Mouse (Mus musculus) hindbrain, postnatal 0 days (tissue): ENCODE measurements at regions not wholly inside any gene's neighbourhood (a gene's known extent, or its start where the extent isn't known, plus 50 kb on each side); places are given as distances from the start of the nearest gene placed in this dataset.
"Not testable (repeated sequence)": the region's sequence is repeated elsewhere in the genome, so short reads cannot be mapped to it uniquely, and the experiment has no call there.

Source experiments
- ATAC-seq: fragments of 200-750 bp; cut with Nextera tagmentation; 2 replicates; pipeline ENCODE4 v1.8.0; 2017; ENCODE audit warnings: mild to moderate bottlenecking, moderate TSS enrichment, moderate library complexity
- DNase-seq: peaks from one replicate; pipeline ENCODE4 v3.0.0-alpha.2; 2015; ENCODE audit warnings: low spot score
- H3K27ac ChIP-seq: fragments of 300-500 bp; sonication (generic); 2 replicates; pipeline ENCODE4 v1.5.1; 2014; ENCODE audit warnings: mild to moderate bottlenecking
- H3K27me3 ChIP-seq: fragments of 300-500 bp; sonication (generic); 2 replicates; pipeline ENCODE4 v1.6.1; 2014; ENCODE audit warnings: low read length, mixed read lengths; ENCODE audit not compliant: insufficient read depth
- H3K36me3 ChIP-seq: fragments of 300-500 bp; sonication (generic); 2 replicates; pipeline ENCODE4 v1.6.1; 2014; ENCODE audit warnings: low read length, mixed read lengths; ENCODE audit not compliant: insufficient read depth
- H3K4me1 ChIP-seq: fragments of 300-500 bp; sonication (generic); 2 replicates; pipeline ENCODE4 v1.6.1; 2014; ENCODE audit warnings: antibody characterized with exemption, low read length, mixed read lengths; ENCODE audit not compliant: insufficient read depth
- H3K4me2 ChIP-seq: fragments of 300-500 bp; sonication (generic); 2 replicates; pipeline ENCODE4 v1.6.1; 2014; ENCODE audit warnings: low read depth, mild to moderate bottlenecking, low read length, moderate library complexity, mixed read lengths
- H3K4me3 ChIP-seq: fragments of 300-500 bp; sonication (generic); 2 replicates; pipeline ENCODE4 v1.5.1; 2014; ENCODE audit warnings: low read length
- H3K9ac ChIP-seq: fragments of 300-500 bp; sonication (generic); replicated peaks from 2 replicates; pipeline ENCODE4 v1.6.1; 2014; ENCODE audit warnings: mild to moderate bottlenecking, low read length, moderate library complexity, mixed read lengths
- H3K9me3 ChIP-seq: fragments of 300-500 bp; sonication (generic); 2 replicates; pipeline ENCODE4 v1.6.1; 2016; ENCODE audit warnings: low read length, mixed read lengths
- CTCF ChIP-seq: IDR thresholded peaks from 2 replicates; pipeline ENCODE4 v1.5.1; 2016; ENCODE audit warnings: antibody characterized with exemption, control low read depth, low read depth
- WGBS: fragments of 180-500 bp; shearing (Covaris S2); extraction: QIAGEN DNeasy Blood & Tissue Kit; methylation state at CpG from one replicate; pipeline ENCODE4 v1.1.7; 2014; 5-methylcytosine and 5-hydroxymethylcytosine counted together

GRCm38 (mm10) chr15:96797615-96798270 is 98.2 kb upstream of the Slc38a2 start:
- DNase-seq, result peak; percentile 64
- Histone ChIP-seq H3K9me3 (no peaks in the 10 kb centered on the region), H3K4me2 (no peak overlapping the region), H3K36me3 (no peaks in the 10 kb centered on the region), H3K9ac (no peak overlapping the region), H3K27me3 (no peaks in the 10 kb centered on the region), H3K4me3 (no peak overlapping the region), H3K4me1 (no peaks in the 10 kb centered on the region), H3K27ac (no peak overlapping the region)
- 61% methylated on average over 4 of the region's 4 CpGs for WGBS
- TF ChIP-seq CTCF, result no peak
- no peak for ATAC-seq

GRCm38 (mm10) chr15:96794177-96794719 is 94.7 kb upstream of the Slc38a2 start:
- no peak overlapping the region for H3K4me3 ChIP-seq
- TF ChIP-seq CTCF, result no peak
- no peak overlapping the region for H3K4me2 ChIP-seq
- no peaks in the 10 kb centered on the region for H3K36me3 ChIP-seq
- H3K27ac ChIP-seq, result no peak overlapping the region
- no peak overlapping the region for H3K9ac ChIP-seq
- no peaks in the 10 kb centered on the region for H3K27me3 ChIP-seq
- DNase-seq (no peak), ATAC-seq (no peak)
- no peaks in the 10 kb centered on the region for H3K9me3 ChIP-seq
- no peaks in the 10 kb centered on the region for H3K4me1 ChIP-seq
- WGBS, result 88% methylated on average over 6 of the region's 6 CpGs

- Histone ChIP-seq H3K4me3 (no peak overlapping the region), H3K27ac (no peak overlapping the region), H3K4me1 (no peaks in the 10 kb centered on the region), H3K36me3 (no peaks in the 10 kb centered on the region), H3K9me3 (no peaks in the 10 kb centered on the region), H3K27me3 (no peaks in the 10 kb centered on the region), H3K4me2 (no peak overlapping the region), H3K9ac (no peak overlapping the region)
- no peak for TF ChIP-seq CTCF
- ATAC-seq (no peak), DNase-seq (no peak)
- WGBS, result 98% methylated on average over 15 of the region's 15 CpGs
Measured at GRCm38 (mm10) chr15:96793251-96793650, 93.7 kb upstream of the Slc38a2 start.

GRCm38 (mm10) chr15:96791306-96791705 is 91.8 kb upstream of the Slc38a2 start:
- no peaks in the 10 kb centered on the region for H3K4me1 ChIP-seq
- H3K9ac ChIP-seq, result no peak overlapping the region
- H3K36me3 ChIP-seq, result no peaks in the 10 kb centered on the region
- 90% methylated on average over 6 of the region's 6 CpGs for WGBS
- DNase-seq (no peak), ATAC-seq (no peak)
- H3K27me3 ChIP-seq, result no peaks in the 10 kb centered on the region
- no peak for TF ChIP-seq CTCF
- no peak overlapping the region for H3K4me2 ChIP-seq
- no peak overlapping the region for H3K4me3 ChIP-seq
- H3K9me3 ChIP-seq, result no peaks in the 10 kb centered on the region
- H3K27ac ChIP-seq, result no peak overlapping the region

- ATAC-seq, DNase-seq, H3K9me3 ChIP-seq, H3K27ac ChIP-seq, H3K4me3 ChIP-seq, H3K27me3 ChIP-seq, H3K4me2 ChIP-seq, H3K36me3 ChIP-seq, H3K4me1 ChIP-seq, H3K9ac ChIP-seq: not testable (repeated sequence)
- WGBS, result 94% methylated on average over 2 of the region's 2 CpGs
Measured at GRCm38 (mm10) chr15:96787921-96788320, 88.4 kb upstream of the Slc38a2 start.

GRCm38 (mm10) chr15:96784578-96784977 is 85.0 kb upstream of the Slc38a2 start:
- ATAC-seq, result no peak
- Histone ChIP-seq H3K27ac (no peak overlapping the region), H3K4me1 (no peaks in the 10 kb centered on the region), H3K4me3 (no peak overlapping the region), H3K9ac (no peak overlapping the region), H3K27me3 (no peaks in the 10 kb centered on the region), H3K36me3 (no peaks in the 10 kb centered on the region), H3K9me3 (no peaks in the 10 kb centered on the region), H3K4me2 (no peak overlapping the region)
- DNase-seq, result no peak
- 90% methylated on average over 7 of the region's 7 CpGs for WGBS
- no peak for TF ChIP-seq CTCF

GRCm38 (mm10) chr15:96781560-96781959 is 82.0 kb upstream of the Slc38a2 start:
- ATAC-seq (no peak), DNase-seq (no peak)
- H3K27ac ChIP-seq, result no peak overlapping the region
- no peaks in the 10 kb centered on the region for H3K27me3 ChIP-seq
- no peak overlapping the region for H3K4me2 ChIP-seq
- no peaks in the 10 kb centered on the region for H3K36me3 ChIP-seq
- H3K4me3 ChIP-seq, result no peak overlapping the region
- WGBS, result 70% methylated on average over 5 of the region's 5 CpGs
- no peak overlapping the region for H3K9ac ChIP-seq
- no peaks in the 10 kb centered on the region for H3K4me1 ChIP-seq
- no peak for TF ChIP-seq CTCF
- no peaks in the 10 kb centered on the region for H3K9me3 ChIP-seq
